Mouse (Mus musculus): ENCODE results near the gene Cdc42bpg. TPM values are rescaled to one million over a fixed set of nuclear protein-coding genes. Genes with fewer than 3 reads are reported as not detected.
"Not testable (repeated sequence)": the region's sequence is repeated elsewhere in the genome, so short reads cannot be mapped to it uniquely, and the experiment has no call there.

Cdc42bpg gene
- total and polyA plus RNA-seq, 3 experiments, result 2.6 to 4.5 TPM; not detected in 1

- TF ChIP-seq ZNF384 (IDR thresholded peaks at IDR 0.05; ENCODE audit: low read depth, low read length) (peak; percentile 86), HCFC1 (IDR thresholded peaks at IDR 0.05; ENCODE audit: low read depth, low read length) (peak; percentile 77)
- H3K4me1 ChIP-seq (ENCODE audit: control insufficient read depth in 1 of 2, insufficient read depth in 2 of 2, low read length in 2 of 2); H3K36me3 ChIP-seq (ENCODE audit: control insufficient read depth in 1 of 2, insufficient read depth in 2 of 2, low read length in 2 of 2): not testable (repeated sequence)
These were observed 5.5 kb downstream of the Cdc42bpg start for GRCm38 (mm10) chr19:6311783-6312182.

GRCm38 (mm10) chr19:6313796-6314195, 7.5 kb downstream of the Cdc42bpg start:
- TF ChIP-seq MYB (IDR thresholded peaks at IDR 0.05; ENCODE audit: low read depth, low read length) (no peak), TBP (IDR thresholded peaks at IDR 0.05; ENCODE audit: low read depth, low read length) (no peak), CHD1 (IDR thresholded peaks at IDR 0.05; ENCODE audit: low read depth, low read length) (no peak), SMC3 (IDR thresholded peaks at IDR 0.05; ENCODE audit: low read depth, low read length) (no peak), CHD2 (IDR thresholded peaks at IDR 0.05; ENCODE audit: low read length) (no peak), MXI1 (IDR thresholded peaks at IDR 0.05; ENCODE audit: low read depth, low read length) (no peak), MYC (IDR thresholded peaks at IDR 0.05; ENCODE audit: low read depth, low read length) (no peak), ZKSCAN1 (IDR thresholded peaks at IDR 0.05; ENCODE audit: low read depth, low read length) (no peak), E2F4 (IDR thresholded peaks at IDR 0.05; ENCODE audit: borderline replicate concordance, low read depth, low read length) (no peak), RAD21 (IDR thresholded peaks at IDR 0.05; ENCODE audit: low read depth, low read length) (no peak)
- Histone ChIP-seq H3K9ac (ENCODE audit: control insufficient read depth, low read depth, low read length, poor library complexity, severe bottlenecking) (no peak overlapping the region), H3K36me3 (ENCODE audit: control insufficient read depth in 1 of 2, insufficient read depth in 2 of 2, low read length in 2 of 2) (no peaks in the 10 kb centered on the region)

More at GRCm38 (mm10) chr19:6311783-6312182, 5.5 kb downstream of the Cdc42bpg start:
- H3K4me3 ChIP-seq (ENCODE audit: control insufficient read depth in 1 of 2, insufficient read depth in 1 of 2, low read depth in 2 of 2, low read length in 2 of 2); H3K27me3 ChIP-seq (ENCODE audit: control insufficient read depth in 1 of 2, insufficient read depth in 2 of 2, low read length in 2 of 2); H3K79me2 ChIP-seq (ENCODE audit: control insufficient read depth, insufficient read depth, low read length, poor library complexity); H3K9ac ChIP-seq (ENCODE audit: control insufficient read depth, low read depth, low read length, poor library complexity, severe bottlenecking); H3K9me3 ChIP-seq (replicated peaks; ENCODE audit: insufficient read depth, low read length); DNase-seq (ENCODE audit: low read depth, low spot score); H3K27ac ChIP-seq (ENCODE audit: control insufficient read depth, low read depth, low read length): not testable (repeated sequence)

GRCm38 (mm10) chr19:6314513-6314912, 8.3 kb downstream of the Cdc42bpg start:
- H3K9ac ChIP-seq (ENCODE audit: control insufficient read depth, low read depth, low read length, poor library complexity, severe bottlenecking), result no peak overlapping the region
- no peaks in the 10 kb centered on the region for H3K9me3 ChIP-seq (replicated peaks; ENCODE audit: insufficient read depth, low read length)
- no peaks in the 10 kb centered on the region for H3K36me3 ChIP-seq (ENCODE audit: control insufficient read depth in 1 of 2, insufficient read depth in 2 of 2, low read length in 2 of 2)
- H3K79me2 ChIP-seq (ENCODE audit: control insufficient read depth, insufficient read depth, low read length, poor library complexity), result no peaks in the 10 kb centered on the region
- no peak overlapping the region for H3K27ac ChIP-seq (ENCODE audit: control insufficient read depth, low read depth, low read length)
- no peaks in the 10 kb centered on the region for H3K27me3 ChIP-seq (ENCODE audit: control insufficient read depth in 1 of 2, insufficient read depth in 2 of 2, low read length in 2 of 2)
- DNase-seq (ENCODE audit: low read depth, low spot score), result no peak
- H3K4me1 ChIP-seq (ENCODE audit: control insufficient read depth in 1 of 2, insufficient read depth in 2 of 2, low read length in 2 of 2), result no peaks in the 10 kb centered on the region
- no peak for TF ChIP-seq CTCF (IDR thresholded peaks at IDR 0.05 in 2 of 3, conservative IDR thresholded peaks at IDR 0.05 in 1 of 3; ENCODE audit: control insufficient read depth in 1 of 3, insufficient read depth in 1 of 3, low read depth in 2 of 3, low read length in 3 of 3, poor library complexity in 1 of 3, severe bottlenecking in 1 of 3)
- no peak for TF ChIP-seq TCF12 (IDR thresholded peaks at IDR 0.05; ENCODE audit: low read depth, low read length)
- TF ChIP-seq MEF2A (IDR thresholded peaks at IDR 0.05; ENCODE audit: extremely low read depth, insufficient replicate concordance, low read depth, low read length, poor library complexity, severe bottlenecking), result no peak
- TF ChIP-seq MAZ (IDR thresholded peaks at IDR 0.05; ENCODE audit: low read depth, low read length), result no peak
- no peak for TF ChIP-seq HCFC1 (IDR thresholded peaks at IDR 0.05; ENCODE audit: low read depth, low read length)
- TF ChIP-seq POLR2AphosphoS2 (IDR thresholded peaks at IDR 0.05; ENCODE audit: low read length), result no peak
- no peak for TF ChIP-seq ETS1 (IDR thresholded peaks at IDR 0.05; ENCODE audit: low read depth, low read length)
- no peak for TF ChIP-seq SMC3 (IDR thresholded peaks at IDR 0.05; ENCODE audit: low read depth, low read length)
- no peak for TF ChIP-seq MYB (IDR thresholded peaks at IDR 0.05; ENCODE audit: low read depth, low read length)
- TF ChIP-seq RAD21 (IDR thresholded peaks at IDR 0.05; ENCODE audit: low read depth, low read length), result no peak
- no peak overlapping the region for H3K4me3 ChIP-seq (ENCODE audit: control insufficient read depth in 1 of 2, insufficient read depth in 1 of 2, low read depth in 2 of 2, low read length in 2 of 2)

More at GRCm38 (mm10) chr19:6313796-6314195, 7.5 kb downstream of the Cdc42bpg start:
- Histone ChIP-seq H3K4me3 (ENCODE audit: control insufficient read depth in 1 of 2, insufficient read depth in 1 of 2, low read depth in 2 of 2, low read length in 2 of 2) (no peak overlapping the region), H3K79me2 (ENCODE audit: control insufficient read depth, insufficient read depth, low read length, poor library complexity) (no peaks in the 10 kb centered on the region), H3K27me3 (ENCODE audit: control insufficient read depth in 1 of 2, insufficient read depth in 2 of 2, low read length in 2 of 2) (no peaks in the 10 kb centered on the region), H3K9me3 (replicated peaks; ENCODE audit: insufficient read depth, low read length) (no peaks in the 10 kb centered on the region), H3K27ac (ENCODE audit: control insufficient read depth, low read depth, low read length) (no peak overlapping the region), H3K4me1 (ENCODE audit: control insufficient read depth in 1 of 2, insufficient read depth in 2 of 2, low read length in 2 of 2) (no peaks in the 10 kb centered on the region)
- DNase-seq (ENCODE audit: low read depth, low spot score), result no peak

Measured in MEL (cell line).